Mouse (Mus musculus): Measurements from ENCODE around the gene Aox2. TPM values are rescaled to one million over a fixed set of nuclear protein-coding genes. Genes with fewer than 3 reads are reported as not detected.

The Aox2 gene
- polyA plus RNA-seq, 1 experiment from 2014 or later, result 0.10 TPM

GRCm38 (mm10) chr1:58307181-58307580 is 29.1 kb downstream of the Aox2 start:
- no peaks in the 10 kb centered on the region for H3K9me3 ChIP-seq (ENCODE audit: control insufficient read depth, low read depth, low read length)
- 63% methylated on average over 8 of the region's 8 CpGs for WGBS
- no peak overlapping the region for H3K9ac ChIP-seq (replicated peaks; ENCODE audit: low read depth, low read length)
- no peaks in the 10 kb centered on the region for H3K36me3 ChIP-seq (ENCODE audit: control insufficient read depth, insufficient read depth, low read length)
- no peaks in the 10 kb centered on the region for H3K27me3 ChIP-seq (ENCODE audit: control insufficient read depth, insufficient read depth, low read length)
- H3K4me3 ChIP-seq (ENCODE audit: low read depth, low read length), result no peak overlapping the region
- no peak overlapping the region for H3K4me2 ChIP-seq (replicated peaks; ENCODE audit: low read depth, low read length)
- H3K4me1 ChIP-seq (ENCODE audit: control insufficient read depth, insufficient read depth, low read length), result peaks cover 14% of the 10 kb centered on the region; the same call in 1 of the 2 replicates
- no peak overlapping the region; the same call in 1 of the 2 replicates for H3K27ac ChIP-seq (ENCODE audit: low read length)
- ATAC-seq (ENCODE audit: insufficient number of reproducible peaks, insufficient read depth, low FRiP score, low read depth), result no peak

GRCm38 (mm10) chr1:58308594-58308993 is 30.5 kb downstream of the Aox2 start:
- H3K9me3 ChIP-seq (ENCODE audit: control insufficient read depth, low read depth, low read length), result no peaks in the 10 kb centered on the region
- ATAC-seq (ENCODE audit: insufficient number of reproducible peaks, insufficient read depth, low FRiP score, low read depth), result no peak
- H3K4me1 ChIP-seq (ENCODE audit: control insufficient read depth, insufficient read depth, low read length), result peaks cover 9% of the 10 kb centered on the region; the same call in 1 of the 2 replicates
- no peaks in the 10 kb centered on the region for H3K36me3 ChIP-seq (ENCODE audit: control insufficient read depth, insufficient read depth, low read length)
- no peak overlapping the region for H3K9ac ChIP-seq (replicated peaks; ENCODE audit: low read depth, low read length)
- 90% methylated on average over 8 of the region's 8 CpGs for WGBS
- H3K4me3 ChIP-seq (ENCODE audit: low read depth, low read length), result no peak overlapping the region
- no peak overlapping the region for H3K27ac ChIP-seq (ENCODE audit: low read length)
- H3K4me2 ChIP-seq (replicated peaks; ENCODE audit: low read depth, low read length), result no peak overlapping the region
- no peaks in the 10 kb centered on the region for H3K27me3 ChIP-seq (ENCODE audit: control insufficient read depth, insufficient read depth, low read length)

GRCm38 (mm10) chr1:58309853-58310252 is 31.7 kb downstream of the Aox2 start:
- Histone ChIP-seq H3K27me3 (ENCODE audit: control insufficient read depth, insufficient read depth, low read length) (no peaks in the 10 kb centered on the region), H3K27ac (ENCODE audit: low read length) (no peak overlapping the region), H3K9me3 (ENCODE audit: control insufficient read depth, low read depth, low read length) (no peaks in the 10 kb centered on the region), H3K36me3 (ENCODE audit: control insufficient read depth, insufficient read depth, low read length) (no peaks in the 10 kb centered on the region), H3K9ac (replicated peaks; ENCODE audit: low read depth, low read length) (no peak overlapping the region), H3K4me3 (ENCODE audit: low read depth, low read length) (no peak overlapping the region), H3K4me1 (ENCODE audit: control insufficient read depth, insufficient read depth, low read length) (no peaks in the 10 kb centered on the region), H3K4me2 (replicated peaks; ENCODE audit: low read depth, low read length) (no peak overlapping the region)
- WGBS, result 56% methylated on average over 4 of the region's 4 CpGs
- ATAC-seq (ENCODE audit: insufficient number of reproducible peaks, insufficient read depth, low FRiP score, low read depth), result no peak

- H3K4me3 ChIP-seq (ENCODE audit: low read depth, low read length), result no peak overlapping the region
- H3K9me3 ChIP-seq (ENCODE audit: control insufficient read depth, low read depth, low read length), result no peaks in the 10 kb centered on the region
- no peak overlapping the region for H3K4me2 ChIP-seq (replicated peaks; ENCODE audit: low read depth, low read length)
- no peaks in the 10 kb centered on the region for H3K36me3 ChIP-seq (ENCODE audit: control insufficient read depth, insufficient read depth, low read length)
- no peak for ATAC-seq (ENCODE audit: insufficient number of reproducible peaks, insufficient read depth, low FRiP score, low read depth)
- H3K27me3 ChIP-seq (ENCODE audit: control insufficient read depth, insufficient read depth, low read length), result no peaks in the 10 kb centered on the region
- no peaks in the 10 kb centered on the region for H3K4me1 ChIP-seq (ENCODE audit: control insufficient read depth, insufficient read depth, low read length)
- WGBS, result 76% methylated on average over 7 of the region's 7 CpGs
- no peak overlapping the region for H3K9ac ChIP-seq (replicated peaks; ENCODE audit: low read depth, low read length)
- no peak overlapping the region for H3K27ac ChIP-seq (ENCODE audit: low read length)
Observed at GRCm38 (mm10) chr1:58311221-58311864, 33.2 kb downstream of the Aox2 start.

GRCm38 (mm10) chr1:58313173-58313572 is 35.0 kb downstream of the Aox2 start:
- 85% methylated on average over 8 of the region's 8 CpGs for WGBS
- H3K36me3 ChIP-seq (ENCODE audit: control insufficient read depth, insufficient read depth, low read length), result no peaks in the 10 kb centered on the region

GRCm38 (mm10) chr1:58315532-58315931 is 37.4 kb downstream of the Aox2 start:
- WGBS, result 63% methylated on average over 6 of the region's 6 CpGs
- Histone ChIP-seq H3K4me3 (ENCODE audit: low read depth, low read length) (no peak overlapping the region), H3K4me2 (replicated peaks; ENCODE audit: low read depth, low read length) (no peak overlapping the region), H3K27ac (ENCODE audit: low read length) (no peak overlapping the region), H3K27me3 (ENCODE audit: control insufficient read depth, insufficient read depth, low read length) (no peaks in the 10 kb centered on the region), H3K36me3 (ENCODE audit: control insufficient read depth, insufficient read depth, low read length) (no peaks in the 10 kb centered on the region), H3K4me1 (ENCODE audit: control insufficient read depth, insufficient read depth, low read length) (no peaks in the 10 kb centered on the region), H3K9ac (replicated peaks; ENCODE audit: low read depth, low read length) (no peak overlapping the region), H3K9me3 (ENCODE audit: control insufficient read depth, low read depth, low read length) (no peaks in the 10 kb centered on the region)
- ATAC-seq (ENCODE audit: insufficient number of reproducible peaks, insufficient read depth, low FRiP score, low read depth), result no peak

More at GRCm38 (mm10) chr1:58313173-58313572, 35.0 kb downstream of the Aox2 start:
- H3K9ac ChIP-seq (replicated peaks; ENCODE audit: low read depth, low read length), result no peak overlapping the region
- H3K4me3 ChIP-seq (ENCODE audit: low read depth, low read length), result no peak overlapping the region
- no peak for ATAC-seq (ENCODE audit: insufficient number of reproducible peaks, insufficient read depth, low FRiP score, low read depth)
- H3K4me1 ChIP-seq (ENCODE audit: control insufficient read depth, insufficient read depth, low read length), result no peaks in the 10 kb centered on the region
- no peak overlapping the region for H3K4me2 ChIP-seq (replicated peaks; ENCODE audit: low read depth, low read length)
- H3K27me3 ChIP-seq (ENCODE audit: control insufficient read depth, insufficient read depth, low read length), result no peaks in the 10 kb centered on the region
- no peak overlapping the region for H3K27ac ChIP-seq (ENCODE audit: low read length)
- H3K9me3 ChIP-seq (ENCODE audit: control insufficient read depth, low read depth, low read length), result no peaks in the 10 kb centered on the region

GRCm38 (mm10) chr1:58333222-58333621 is 55.1 kb downstream of the Aox2 start:
- no peaks in the 10 kb centered on the region for H3K36me3 ChIP-seq (ENCODE audit: control insufficient read depth, insufficient read depth, low read length)
- ATAC-seq (ENCODE audit: insufficient number of reproducible peaks, insufficient read depth, low FRiP score, low read depth), result no peak
- H3K9ac ChIP-seq (replicated peaks; ENCODE audit: low read depth, low read length), result 0 out of 2 replicates have a peak overlapping the region, but pooled peaks have one; percentile 18
- 21% methylated on average over 4 of the region's 4 CpGs for WGBS
- peak overlapping the region; percentile 32 for H3K4me2 ChIP-seq (replicated peaks; ENCODE audit: low read depth, low read length)
- no peaks in the 10 kb centered on the region for H3K9me3 ChIP-seq (ENCODE audit: control insufficient read depth, low read depth, low read length)
- no peaks in the 10 kb centered on the region for H3K27me3 ChIP-seq (ENCODE audit: control insufficient read depth, insufficient read depth, low read length)
- H3K4me1 ChIP-seq (ENCODE audit: control insufficient read depth, insufficient read depth, low read length), result no peaks in the 10 kb centered on the region
- no peak overlapping the region for H3K27ac ChIP-seq (ENCODE audit: low read length)
- no peak overlapping the region; the same call in 1 of the 2 replicates for H3K4me3 ChIP-seq (ENCODE audit: low read depth, low read length)

GRCm38 (mm10) chr1:58339901-58340300 is 61.8 kb downstream of the Aox2 start:
- WGBS, result 62% methylated on average over 1 of the region's 1 CpGs
- Histone ChIP-seq H3K4me3 (ENCODE audit: low read depth, low read length) (no peak overlapping the region), H3K27me3 (ENCODE audit: control insufficient read depth, insufficient read depth, low read length) (no peaks in the 10 kb centered on the region), H3K9ac (replicated peaks; ENCODE audit: low read depth, low read length) (no peak overlapping the region), H3K9me3 (ENCODE audit: control insufficient read depth, low read depth, low read length) (no peaks in the 10 kb centered on the region), H3K4me1 (ENCODE audit: control insufficient read depth, insufficient read depth, low read length) (no peaks in the 10 kb centered on the region), H3K4me2 (replicated peaks; ENCODE audit: low read depth, low read length) (no peak overlapping the region), H3K27ac (ENCODE audit: low read length) (no peak overlapping the region), H3K36me3 (ENCODE audit: control insufficient read depth, insufficient read depth, low read length) (no peaks in the 10 kb centered on the region)
- ATAC-seq (ENCODE audit: insufficient number of reproducible peaks, insufficient read depth, low FRiP score, low read depth), result no peak

GRCm38 (mm10) chr1:58341576-58341975 is 63.5 kb downstream of the Aox2 start:
- H3K27me3 ChIP-seq (ENCODE audit: control insufficient read depth, insufficient read depth, low read length), result no peaks in the 10 kb centered on the region
- H3K4me2 ChIP-seq (replicated peaks; ENCODE audit: low read depth, low read length), result no peak overlapping the region
- H3K9me3 ChIP-seq (ENCODE audit: control insufficient read depth, low read depth, low read length), result no peaks in the 10 kb centered on the region
- H3K9ac ChIP-seq (replicated peaks; ENCODE audit: low read depth, low read length), result no peak overlapping the region
- 23% methylated on average over 7 of the region's 7 CpGs for WGBS
- no peaks in the 10 kb centered on the region for H3K4me1 ChIP-seq (ENCODE audit: control insufficient read depth, insufficient read depth, low read length)
- H3K4me3 ChIP-seq (ENCODE audit: low read depth, low read length), result no peak overlapping the region
- no peak for ATAC-seq (ENCODE audit: insufficient number of reproducible peaks, insufficient read depth, low FRiP score, low read depth)
- H3K36me3 ChIP-seq (ENCODE audit: control insufficient read depth, insufficient read depth, low read length), result no peaks in the 10 kb centered on the region
- no peak overlapping the region for H3K27ac ChIP-seq (ENCODE audit: low read length)
